Mouse (Mus musculus) kidney, postnatal 25 days (tissue): Measurements from ENCODE around the gene Dis3.

Source experiments
- DNase-seq, 2 experiments: peaks; one replicate each; pipeline ENCODE4 v3.0.0; 2021; ENCODE audit warnings: mixed read lengths in 2 of 2

Dis3 gene

GRCm38 (mm10) chr14:99099267-99099966, at the start of gene Dis3, which contains the start of gene Pibf1:
TSS of gene Dis3 (minus strand) at chr14:99099770.
TSS of gene Pibf1 (plus strand) at chr14:99099424.
- DNase-seq = peak; percentile 99

GRCm38 (mm10) chr14:99146841-99147240, 47.3 kb upstream of the Dis3 start:
- DNase-seq = no peak

DNA sequence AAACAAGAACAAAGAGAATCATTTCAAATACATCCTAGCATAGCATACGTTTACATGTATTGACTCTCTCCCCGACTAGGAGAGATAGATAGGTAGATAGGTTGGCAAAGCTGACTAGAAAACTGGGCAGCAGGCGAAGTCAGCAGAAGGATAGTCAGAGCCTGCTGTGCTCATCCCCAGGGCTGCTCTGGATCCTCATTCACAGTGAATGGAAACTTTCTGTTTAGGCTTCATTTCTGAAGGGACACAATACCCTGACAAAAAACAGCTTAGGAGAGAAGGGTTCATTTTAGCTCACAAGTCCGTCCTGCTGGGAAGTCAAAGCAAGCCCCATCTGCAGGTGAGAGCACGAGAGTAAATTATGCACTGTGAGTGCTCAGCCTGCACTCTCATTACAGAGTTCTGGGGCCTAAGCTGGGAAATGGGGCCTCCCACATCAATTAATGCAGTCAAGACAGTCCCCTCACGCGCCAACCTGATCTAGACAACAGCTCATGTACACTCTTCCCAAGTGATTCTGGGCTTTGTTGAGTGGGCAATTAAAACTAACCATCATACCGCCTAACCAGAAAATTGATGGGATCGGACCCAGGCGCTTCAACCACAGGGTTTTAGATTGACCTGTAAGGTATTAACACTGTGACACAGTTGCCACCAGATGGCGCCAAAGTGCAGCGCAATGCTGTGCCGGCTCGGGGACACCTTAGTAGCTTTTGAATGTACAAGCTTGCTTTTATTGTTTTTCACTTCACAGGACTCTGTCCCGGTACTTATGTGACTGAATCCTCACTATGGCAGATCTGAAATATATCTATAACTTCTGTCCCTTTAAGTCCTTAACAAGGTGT, 42.4 kb upstream of the Dis3 start:
- DNase-seq = peak; percentile 79 to 88

DNA sequence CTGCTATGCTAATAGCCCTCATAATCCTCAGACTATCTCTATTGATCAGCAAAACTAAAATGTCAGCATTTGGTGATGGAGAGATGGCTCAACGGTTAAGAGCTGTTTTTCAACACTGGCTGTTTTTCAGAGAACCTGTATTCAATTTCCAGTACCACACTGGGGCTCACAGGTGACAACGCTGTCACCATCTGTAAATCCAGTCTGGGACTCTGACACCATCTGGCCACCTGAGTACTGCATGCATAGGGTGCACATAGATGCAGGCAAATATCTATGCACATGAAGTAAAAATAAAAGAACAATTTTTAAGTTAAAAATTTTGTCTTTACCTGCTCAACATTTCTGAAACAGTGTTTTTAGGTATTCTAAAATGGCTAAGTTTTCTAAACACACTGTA, 40.5 kb upstream of the Dis3 start:
- DNase-seq = no peak

GRCm38 (mm10) chr14:99136297-99136696, 36.7 kb upstream of the Dis3 start:
- DNase-seq = no peak

- DNase-seq = no peak
Observed at GRCm38 (mm10) chr14:99135761-99136160, 36.2 kb upstream of the Dis3 start.

- no peak for DNase-seq
Observed at GRCm38 (mm10) chr14:99134048-99134447, 34.5 kb upstream of the Dis3 start.

GRCm38 (mm10) chr14:99129050-99129449, 29.5 kb upstream of the Dis3 start:
- DNase-seq = no peak

DNA sequence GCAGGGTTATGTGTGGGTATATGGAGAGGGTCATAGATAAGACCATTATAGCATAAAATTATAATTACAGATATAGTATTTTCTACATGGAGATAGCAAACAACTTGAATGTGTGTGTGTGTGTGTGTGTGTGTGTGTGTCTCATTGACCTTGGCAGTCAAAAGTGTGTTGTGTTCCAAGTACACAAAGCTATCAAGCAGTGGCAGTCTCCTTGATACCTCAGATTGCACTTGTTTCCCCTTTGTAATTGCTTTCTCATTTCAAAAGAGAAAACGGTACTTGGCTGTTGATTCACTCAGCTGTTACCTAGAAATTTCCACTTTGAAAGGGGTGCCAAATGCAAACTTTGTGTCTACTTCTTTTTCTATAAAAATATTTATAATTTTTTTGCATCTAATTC, 27.9 kb upstream of the Dis3 start:
- DNase-seq = no peak

DNA sequence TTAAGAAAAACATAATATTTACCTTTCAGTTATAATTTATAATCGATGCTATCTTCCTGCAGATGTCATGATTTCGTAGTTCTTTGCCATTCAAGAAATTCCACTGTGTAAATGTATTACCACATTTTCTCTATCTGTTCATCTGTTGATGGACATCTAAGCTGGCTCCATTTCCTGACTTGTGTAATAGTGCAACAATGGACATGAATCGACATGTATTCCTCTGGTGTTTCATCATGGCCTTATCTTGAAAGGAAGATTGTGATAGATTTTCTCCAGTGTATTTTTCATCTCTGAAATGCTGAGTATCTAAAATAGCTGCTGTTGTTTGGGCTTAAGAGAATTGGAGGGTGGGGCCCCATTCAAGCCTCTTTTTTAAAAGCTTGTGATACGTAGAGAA, 27.1 kb upstream of the Dis3 start:
- no peak for DNase-seq

GRCm38 (mm10) chr14:99124076-99124475, 24.5 kb upstream of the Dis3 start:
- no peak for DNase-seq

GRCm38 (mm10) chr14:99121584-99122339, 22.2 kb upstream of the Dis3 start:
- no peak for DNase-seq

GRCm38 (mm10) chr14:99117576-99117975, 18.0 kb upstream of the Dis3 start:
- no peak for DNase-seq

DNA sequence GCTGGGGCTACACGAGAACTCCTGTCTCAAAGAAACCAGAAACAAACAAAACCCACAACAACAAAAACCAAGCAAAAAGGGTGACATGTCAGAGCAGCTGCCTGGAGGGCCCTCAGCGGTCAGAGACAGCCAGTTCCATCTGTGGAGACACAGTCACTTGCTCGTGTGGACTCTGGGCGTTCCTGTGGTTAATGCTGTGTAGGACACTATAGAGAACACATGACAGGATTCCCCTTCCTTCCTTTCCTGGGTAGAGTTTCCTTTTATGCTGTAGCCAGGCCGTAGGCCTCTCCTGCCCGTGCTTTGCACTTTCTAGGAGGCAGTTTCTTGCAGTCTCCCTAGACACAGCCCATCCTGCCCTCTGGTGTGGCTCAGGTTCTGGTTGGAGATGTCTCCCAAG, 9.2 kb upstream of the Dis3 start:
- DNase-seq = no peak

- DNase-seq = no peak
Observed at GRCm38 (mm10) chr14:99107631-99108187, 8.1 kb upstream of the Dis3 start.

DNA sequence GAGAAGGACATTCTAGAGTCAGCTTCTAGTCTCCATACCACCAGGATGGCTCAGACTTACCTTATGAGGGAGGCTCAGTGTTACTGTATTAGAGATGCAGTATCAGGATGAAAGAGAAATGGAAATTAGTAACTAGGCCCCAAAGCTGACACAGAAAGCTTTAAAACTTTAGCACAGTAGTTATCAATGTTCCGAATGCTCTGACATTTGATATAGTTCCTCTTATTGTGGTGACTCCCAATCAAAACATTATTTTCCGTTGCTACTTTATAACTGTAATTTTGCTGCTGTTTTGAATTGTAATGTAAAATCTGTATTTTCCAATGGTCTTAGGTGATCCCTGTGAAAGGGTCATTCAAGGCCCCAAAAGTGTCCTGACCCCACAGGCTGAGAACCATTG, 7.1 kb upstream of the Dis3 start:
- DNase-seq = no peak

- no peak for DNase-seq
Observed at GRCm38 (mm10) chr14:99104542-99105123, 5.1 kb upstream of the Dis3 start.

- DNase-seq = no peak
Observed at GRCm38 (mm10) chr14:99103050-99103449, 3.5 kb upstream of the Dis3 start.

- no peak for DNase-seq
Observed at GRCm38 (mm10) chr14:99099967-99100587, 507 bp upstream of the Dis3 start.

- no peak for DNase-seq
Observed at GRCm38 (mm10) chr14:99088947-99089346, 10.6 kb downstream of the Dis3 start.

- no peak for DNase-seq
Observed at GRCm38 (mm10) chr14:99071146-99071545, 28.4 kb downstream of the Dis3 start.

GRCm38 (mm10) chr14:99063091-99063490, 36.5 kb downstream of the Dis3 start:
- no peak for DNase-seq
